Mouse (Mus musculus) c-Kit-positive CD71-positive TER-119-positive erythroid progenitor cells, embryonic 14.5 days (primary cell): Measurements from ENCODE around the gene Nhlrc4.

Experiments used
- DNase-seq: peaks from one replicate; pipeline ENCODE4 v3.0.0-alpha.2; 2013; ENCODE audit warnings: low spot score

Nhlrc4 gene

GRCm38 (mm10) chr17:25925348-25925747 is 19.4 kb downstream of the Nhlrc4 start:
- no peak for DNase-seq

GRCm38 (mm10) chr17:25922120-25922519 is 22.6 kb downstream of the Nhlrc4 start:
- no peak for DNase-seq

- DNase-seq = peak; percentile 99
These were observed 24.7 kb downstream of the Nhlrc4 start for GRCm38 (mm10) chr17:25919786-25920642.

- no peak for DNase-seq
These were observed 25.5 kb downstream of the Nhlrc4 start, which contains the start of gene Rab40c for GRCm38 (mm10) chr17:25919144-25919785. Gene Rab40c (minus strand): TSS chr17:25919727.

GRCm38 (mm10) chr17:25918037-25918750 is 26.6 kb downstream of the Nhlrc4 start:
- no peak for DNase-seq

GRCm38 (mm10) chr17:25916931-25917647 is 27.7 kb downstream of the Nhlrc4 start:
- no peak for DNase-seq

GRCm38 (mm10) chr17:25914295-25914694 is 30.5 kb downstream of the Nhlrc4 start:
- no peak for DNase-seq

- no peak for DNase-seq
These were observed 30.9 kb downstream of the Nhlrc4 start for GRCm38 (mm10) chr17:25913877-25914275.

GRCm38 (mm10) chr17:25913186-25913876 is 31.4 kb downstream of the Nhlrc4 start:
- DNase-seq = no peak

GRCm38 (mm10) chr17:25911816-25912215 is 32.9 kb downstream of the Nhlrc4 start:
- DNase-seq = no peak

GRCm38 (mm10) chr17:25907640-25908039 is 37.1 kb downstream of the Nhlrc4 start:
- DNase-seq = no peak

GRCm38 (mm10) chr17:25903061-25903460 is 41.7 kb downstream of the Nhlrc4 start:
- DNase-seq = no peak

GRCm38 (mm10) chr17:25900193-25900592 is 44.6 kb downstream of the Nhlrc4 start:
- no peak for DNase-seq

- no peak for DNase-seq
These were observed 48.9 kb downstream of the Nhlrc4 start for GRCm38 (mm10) chr17:25895891-25896290.

- DNase-seq = no peak
These were observed 49.3 kb downstream of the Nhlrc4 start for GRCm38 (mm10) chr17:25895415-25895814.

GRCm38 (mm10) chr17:25893975-25894617 is 50.7 kb downstream of the Nhlrc4 start:
- peak; percentile 62 for DNase-seq
